Mouse (Mus musculus) urinary bladder, adult 18-20 months (tissue): ENCODE results near the gene Nras.

Experiments used
- DNase-seq, 2 experiments: peaks; one replicate each; pipeline ENCODE4 v3.0.0; 2022; ENCODE audit warnings: low spot score in 2 of 2, mixed read lengths in 2 of 2

Nras gene

DNA sequence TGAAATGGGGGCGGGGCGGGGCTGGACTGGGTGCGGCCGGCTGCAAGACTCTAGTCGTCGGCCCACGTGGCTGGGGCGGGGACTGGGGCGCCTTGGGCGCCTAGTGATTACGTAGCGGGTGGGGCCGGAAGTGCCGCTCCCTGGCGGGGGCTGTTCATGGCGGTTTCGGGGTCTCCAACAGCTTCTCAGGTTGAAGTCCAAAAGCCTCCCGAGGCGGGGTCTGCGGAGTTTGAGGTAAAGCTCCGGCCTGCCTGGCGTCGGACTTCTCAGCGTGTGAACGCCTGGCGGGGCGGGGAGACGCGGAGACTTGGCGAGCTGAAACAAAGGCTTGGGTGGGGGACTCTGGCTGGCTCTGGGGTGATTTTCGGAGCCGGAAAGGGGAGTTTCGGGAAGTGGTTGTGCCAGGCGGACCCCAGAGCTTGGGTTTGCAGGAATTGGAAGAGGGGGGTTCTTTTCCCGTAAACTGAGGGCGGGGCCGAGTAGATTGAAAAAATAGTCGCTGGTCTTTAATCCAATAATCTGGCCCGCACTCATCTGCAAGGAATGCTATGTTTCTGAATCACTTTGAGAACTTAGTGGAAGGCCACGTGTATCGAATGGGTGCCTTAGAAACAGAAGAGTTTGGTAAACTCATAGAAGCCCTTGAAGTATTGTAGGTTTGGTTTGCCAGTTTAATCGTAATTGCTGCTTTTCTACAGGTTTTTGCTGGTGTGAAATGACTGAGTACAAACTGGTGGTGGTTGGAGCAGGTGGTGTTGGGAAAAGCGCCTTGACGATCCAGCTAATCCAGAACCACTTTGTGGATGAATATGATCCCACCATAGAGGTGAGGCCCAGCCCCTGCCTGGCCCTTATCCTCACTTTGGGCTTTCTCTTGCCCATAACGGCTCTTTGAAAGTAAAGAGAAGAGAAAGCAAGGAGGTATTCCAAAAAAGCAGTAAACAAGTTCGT lies at the start of gene Nras:
Gene Nras (plus strand): TSS at position 79 of the 951 bp plus-strand sequence.
- peak; percentile 90 to 95 for DNase-seq

GRCm38 (mm10) chr3:103017350-103017749 lies 40.7 kb upstream of the Nras start:
- no peak for DNase-seq

GRCm38 (mm10) chr3:103019462-103019861 lies 38.6 kb upstream of the Nras start:
- DNase-seq, result no peak

GRCm38 (mm10) chr3:103020249-103020942 lies 37.7 kb upstream of the Nras start, which contains the start of gene Csde1:
Csde1 (plus strand) TSS chr3:103020426.
- DNase-seq, result peak; percentile 92 to 95

DNA sequence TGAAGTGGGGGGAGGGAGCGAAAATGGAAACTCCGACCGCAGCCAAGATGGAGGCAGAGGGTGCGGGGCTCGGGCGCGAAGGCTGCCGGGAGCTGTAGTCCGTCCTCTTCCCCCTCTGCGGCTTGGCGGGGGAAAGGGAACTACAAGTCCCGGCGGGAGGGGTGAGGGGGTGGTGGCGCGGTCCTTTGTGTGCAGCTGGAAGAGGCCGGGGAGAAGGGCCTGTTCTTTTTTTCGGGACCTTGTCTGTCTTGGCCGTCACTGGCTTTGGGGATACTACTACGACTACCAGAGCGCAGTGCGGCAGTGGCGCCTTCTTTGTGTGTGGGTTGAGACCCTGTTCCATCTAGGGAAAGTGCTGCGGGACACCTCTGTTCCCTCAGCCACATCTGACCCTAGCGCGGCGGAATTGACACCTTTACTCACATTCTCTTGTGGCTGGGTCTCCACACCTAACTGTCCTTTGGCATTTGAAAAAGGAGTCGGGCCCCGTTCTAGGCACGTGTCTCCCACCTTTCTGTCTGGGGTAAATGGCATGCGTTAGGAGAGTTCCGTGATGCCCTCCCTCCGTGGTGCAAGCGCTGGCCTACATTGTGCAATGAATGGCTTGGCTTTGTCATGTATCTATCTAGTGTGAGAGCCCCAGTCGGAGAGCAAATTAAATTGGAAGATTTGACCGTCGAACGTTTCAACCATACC lies 37.0 kb upstream of the Nras start:
- peak; percentile 82 for DNase-seq

DNA sequence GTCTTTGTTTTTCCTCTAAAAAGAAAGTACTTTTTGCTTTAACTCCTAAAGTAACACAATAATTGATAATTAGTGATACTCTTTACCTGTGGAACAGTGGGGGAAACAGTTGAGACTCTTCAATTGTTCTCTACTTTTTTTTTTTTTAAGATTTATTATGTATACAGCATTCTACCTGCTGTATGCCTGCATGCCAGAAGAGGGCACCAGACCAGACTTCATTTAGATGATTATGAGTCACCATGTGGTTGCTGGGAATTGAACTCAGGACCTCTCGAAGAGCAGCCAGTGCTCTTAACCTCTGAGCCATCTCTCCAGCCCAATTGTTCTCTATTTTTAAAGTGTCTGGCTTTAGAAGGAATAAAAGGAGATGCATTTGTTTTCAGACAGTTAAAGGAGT lies 31.9 kb upstream of the Nras start:
- no peak for DNase-seq

- no peak for DNase-seq
These were observed 17.8 kb upstream of the Nras start for GRCm38 (mm10) chr3:103040285-103040684.

DNA sequence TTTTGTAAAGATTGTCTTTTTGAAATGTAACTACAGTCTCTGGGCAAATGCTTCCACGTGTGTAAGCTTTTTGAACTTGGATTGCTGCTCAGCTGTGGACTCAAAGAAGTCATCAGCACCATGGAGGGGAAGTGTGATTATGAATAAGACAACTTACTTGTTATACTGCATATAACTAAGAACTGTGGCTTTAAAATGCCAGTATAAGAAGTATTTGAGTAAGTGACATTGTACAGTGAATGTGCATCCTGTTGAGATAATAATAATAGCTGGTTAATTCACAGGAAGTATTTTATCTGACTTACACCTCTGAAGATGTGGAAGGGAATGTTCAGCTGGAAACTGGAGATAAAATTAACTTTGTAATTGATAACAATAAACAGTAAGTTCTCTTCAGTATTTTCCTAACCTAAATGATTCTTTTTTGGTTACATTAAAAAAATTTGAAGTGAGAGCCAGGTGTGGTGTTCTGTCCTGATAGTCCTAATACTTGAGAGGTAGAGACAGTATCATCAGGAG lies 17.2 kb upstream of the Nras start:
- DNase-seq, result no peak

DNA sequence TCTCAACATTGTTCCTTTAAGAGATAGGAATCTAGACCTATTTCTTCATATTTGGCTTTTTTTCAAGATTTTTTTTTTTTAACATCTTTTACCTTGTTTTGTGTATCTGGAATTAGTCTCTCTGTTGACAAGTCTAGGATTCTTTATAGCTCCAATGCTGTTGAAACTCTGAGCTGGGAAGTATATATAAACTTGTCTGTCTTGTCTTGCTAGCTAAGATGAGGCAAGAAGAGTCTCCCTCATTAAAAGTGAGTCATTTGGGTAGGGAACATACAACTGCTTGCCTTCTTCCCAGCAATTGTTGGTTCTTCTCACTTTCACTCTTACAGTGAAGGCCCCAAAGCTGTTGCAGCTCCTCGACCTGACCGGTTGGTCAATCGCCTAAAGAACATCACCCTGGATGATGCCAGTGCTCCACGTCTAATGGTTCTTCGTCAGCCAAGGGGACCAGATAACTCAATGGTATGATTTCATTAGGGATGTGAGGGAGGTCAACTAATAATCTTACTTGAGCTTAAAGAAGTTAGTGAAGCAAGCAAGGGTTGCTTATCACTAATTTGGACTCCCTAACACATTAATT lies 2.0 kb upstream of the Nras start:
- DNase-seq, result no peak

DNA sequence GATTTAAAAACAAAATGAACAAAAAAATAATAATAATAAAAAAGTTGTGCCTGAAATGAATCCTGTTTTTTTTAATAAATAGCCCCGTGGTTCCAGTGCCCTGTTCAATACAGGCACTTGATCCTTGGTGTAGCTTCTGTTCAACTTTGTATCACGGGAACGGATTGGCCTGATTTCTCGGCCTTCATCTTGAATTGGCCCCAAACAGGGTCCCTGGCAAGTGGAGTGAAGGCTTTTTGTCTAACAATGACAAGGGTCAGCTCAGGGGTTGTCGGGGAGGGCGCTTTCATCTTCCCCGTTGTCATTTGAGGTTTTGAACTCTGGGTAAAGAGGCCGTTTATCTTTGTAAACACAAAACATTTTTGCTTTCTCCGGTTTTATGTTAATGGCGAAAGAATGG lies 333 bp upstream of the Nras start:
- DNase-seq, result peak in 1 of 2 experiments; percentile 18

DNA sequence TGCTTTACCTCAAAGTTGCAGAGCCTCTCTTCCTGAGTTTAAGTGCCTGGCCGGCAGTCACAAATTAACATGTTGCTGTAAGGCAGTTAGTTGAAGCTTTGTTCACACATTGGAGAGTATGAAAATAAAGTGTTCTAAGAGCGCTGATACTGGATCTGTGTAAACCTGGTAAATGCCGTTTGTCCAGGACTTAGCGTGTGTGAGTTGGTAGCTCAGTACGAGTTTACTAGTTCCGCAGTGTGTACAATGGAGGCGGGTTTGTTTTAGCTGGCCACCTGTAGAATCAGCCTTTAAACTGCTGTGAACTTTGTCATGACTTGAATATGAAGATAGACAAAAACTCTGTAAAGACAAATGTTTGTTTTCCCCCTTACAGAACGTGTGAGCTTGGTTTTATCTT lies 8.8 kb downstream of the Nras start:
- DNase-seq, result no peak

DNA sequence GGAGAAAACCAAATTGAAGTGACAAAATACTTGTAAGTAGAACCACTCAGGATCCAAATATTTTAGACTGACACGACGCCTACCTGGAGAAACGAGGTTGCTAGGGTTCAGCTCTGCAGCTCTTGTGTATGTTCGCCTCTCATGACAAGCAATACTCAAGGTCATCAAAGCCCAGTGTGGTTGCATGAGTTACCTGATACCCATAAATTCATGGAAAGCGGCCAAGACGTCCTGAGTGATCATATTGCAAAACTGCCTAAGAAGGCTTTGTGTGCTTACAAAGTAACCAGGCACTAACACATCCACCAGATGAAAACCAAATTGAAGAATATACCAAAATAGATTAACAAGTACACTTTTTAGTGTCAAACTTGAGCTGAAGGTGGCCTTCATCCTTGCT lies 10.9 kb downstream of the Nras start:
- no peak for DNase-seq

DNA sequence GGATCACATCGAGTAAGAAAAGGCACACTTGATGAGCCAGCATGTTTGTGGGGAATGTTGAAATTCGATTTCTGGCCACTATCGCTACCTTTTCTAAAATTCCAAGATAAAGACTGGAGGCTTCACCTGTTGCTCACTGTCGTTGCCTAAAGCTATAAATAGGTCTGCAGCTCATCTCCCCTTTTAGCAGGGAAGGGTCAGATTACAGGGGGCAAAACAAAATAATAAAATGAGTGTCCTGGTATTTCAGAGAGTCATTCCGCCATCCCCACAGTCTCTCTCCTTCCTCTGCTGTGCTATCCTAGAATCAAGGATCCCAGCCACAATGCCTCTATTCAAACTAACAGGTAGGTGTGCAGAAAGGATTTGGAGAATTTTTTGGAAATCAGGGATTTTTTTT lies 15.7 kb downstream of the Nras start, which contains the start of gene Ampd1:
Gene Ampd1 (plus strand): TSS at position 244 of the 400 bp plus-strand sequence.
- no peak for DNase-seq

- no peak for DNase-seq
These were observed 17.8 kb downstream of the Nras start for GRCm38 (mm10) chr3:103075871-103076270.

GRCm38 (mm10) chr3:103076476-103076875 lies 18.4 kb downstream of the Nras start:
- no peak for DNase-seq

GRCm38 (mm10) chr3:103079301-103079700 lies 21.2 kb downstream of the Nras start:
- DNase-seq, result no peak

- DNase-seq, result no peak
These were observed 23.0 kb downstream of the Nras start for GRCm38 (mm10) chr3:103081051-103081450.

DNA sequence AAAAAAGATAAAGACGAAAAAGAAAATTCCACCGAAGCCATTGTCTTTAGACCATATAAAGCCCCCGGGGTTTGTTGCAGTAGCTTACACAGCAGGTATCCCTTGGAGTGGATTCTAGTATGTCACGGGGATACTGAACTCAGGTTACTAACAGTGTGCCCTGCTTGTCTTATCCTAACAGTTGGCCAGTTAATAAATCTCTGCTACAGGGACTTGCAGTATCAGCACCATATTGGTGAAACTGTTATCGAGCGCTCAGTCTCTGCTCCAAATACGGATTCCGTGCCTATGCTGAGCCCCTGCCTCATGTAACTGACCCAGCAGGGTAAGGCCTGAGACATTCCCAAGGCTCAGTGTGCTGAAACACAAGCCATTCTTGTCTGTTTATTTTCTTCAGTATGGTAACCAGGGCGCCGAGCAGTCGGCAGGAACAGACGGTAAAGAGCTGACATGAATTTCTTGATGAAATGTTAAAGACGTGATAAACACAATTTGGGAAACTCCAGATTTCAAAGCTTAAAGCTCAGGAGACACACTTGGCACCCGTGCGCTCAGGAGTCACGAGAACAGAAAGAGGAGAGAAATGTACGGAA lies 23.9 kb downstream of the Nras start:
- DNase-seq, result no peak

DNA sequence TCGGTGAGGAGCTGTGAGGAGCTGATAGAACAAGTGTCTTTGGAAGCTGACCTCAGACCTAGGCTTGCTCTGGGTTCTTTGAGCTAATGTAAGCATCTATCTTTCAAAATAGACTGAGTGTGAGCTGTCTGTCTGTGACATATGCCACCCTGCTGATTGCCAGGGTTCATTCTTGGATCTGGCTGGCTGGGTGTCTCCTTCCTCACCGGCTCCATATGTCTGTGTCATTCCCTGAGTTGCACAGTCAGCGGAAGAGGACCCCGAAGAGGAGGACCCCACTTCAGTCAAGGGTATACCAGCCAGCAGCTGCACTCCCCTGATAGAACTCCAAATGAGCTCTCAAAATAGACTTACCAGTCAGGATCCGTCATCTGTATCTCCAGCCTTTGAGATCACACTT lies 24.7 kb downstream of the Nras start:
- no peak for DNase-seq

- no peak for DNase-seq
These were observed 27.9 kb downstream of the Nras start for GRCm38 (mm10) chr3:103085986-103086385.

- DNase-seq, result no peak
These were observed 33.7 kb downstream of the Nras start for GRCm38 (mm10) chr3:103091753-103092152.
